Mouse (Mus musculus) layer of hippocampus, adult 8-10 months (tissue): ENCODE results near the gene Llgl2. TPM values are rescaled to one million over a fixed set of nuclear protein-coding genes. Genes with fewer than 3 reads are reported as not detected.

Experiments
- DNase-seq, 2 experiments: peaks; one replicate each; pipeline ENCODE4 v3.0.0; 2022; ENCODE audit warnings: low spot score in 2 of 2
- total RNA-seq, 4 experiments: library from RNA; stranded (reverse); gene quantifications; 2 replicates each; pipeline ENCODE4 v1.2.4; 2022

Llgl2 gene
- total RNA-seq, 4 experiments from 2014 or later = 1.6 to 4.2 (median 2.4) TPM

DNA sequence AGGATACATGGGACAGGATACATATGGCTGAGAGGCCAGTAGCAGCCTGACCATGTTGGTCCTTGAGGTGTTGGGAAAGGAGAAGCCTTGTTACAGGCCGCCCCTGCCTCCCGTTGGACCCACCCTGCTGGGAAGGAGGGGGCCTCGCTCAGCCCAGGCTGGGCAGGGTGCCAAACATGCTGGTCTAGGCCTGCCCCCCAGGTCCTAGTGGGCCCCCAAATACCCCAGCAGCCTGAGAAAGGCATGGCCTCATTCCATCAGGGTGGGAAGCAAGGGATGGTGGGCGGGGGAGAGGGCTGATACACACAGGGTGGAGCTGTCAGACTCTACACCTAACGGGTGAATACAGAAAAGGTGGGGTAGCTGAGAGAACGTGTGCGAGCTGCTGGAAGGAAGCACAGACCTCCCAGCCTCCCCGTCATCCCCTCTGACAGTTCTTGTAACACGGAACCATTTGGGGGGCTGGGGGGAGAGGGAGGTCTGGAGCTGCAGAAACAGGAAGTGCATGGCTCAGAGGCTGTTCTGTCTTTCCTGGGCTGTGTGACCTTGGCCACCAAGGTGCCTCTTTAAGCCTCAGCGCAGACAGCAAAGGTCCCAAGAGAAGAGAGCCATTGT lies 15.0 kb upstream of the Llgl2 start:
- no peak for DNase-seq

DNA sequence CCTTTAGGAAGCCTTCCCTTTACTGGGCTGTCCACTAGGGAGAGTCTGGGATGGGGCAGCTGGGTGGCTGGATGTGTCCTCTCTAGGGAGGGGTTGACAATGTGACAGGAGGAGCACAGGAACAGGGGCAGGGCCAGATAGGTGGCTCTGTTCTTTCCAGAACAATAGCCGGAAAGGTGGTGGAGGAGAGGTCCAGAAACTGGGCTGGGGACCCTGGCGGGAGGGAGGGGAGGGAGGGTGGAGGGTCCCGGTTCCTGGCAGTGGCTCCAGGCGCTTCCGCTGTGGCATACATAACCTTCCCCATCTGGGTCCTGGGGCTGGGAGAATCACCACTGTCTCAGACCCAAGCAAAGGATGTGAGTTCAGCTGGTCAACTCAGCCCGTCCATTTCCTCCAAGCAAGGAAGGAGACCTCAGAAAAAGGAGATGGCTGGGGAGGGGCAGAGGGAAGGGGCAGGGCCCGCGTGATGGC lies 14.5 kb upstream of the Llgl2 start:
- DNase-seq = no peak

GRCm38 (mm10) chr11:115810377-115810776 lies 13.5 kb upstream of the Llgl2 start:
- DNase-seq = no peak

GRCm38 (mm10) chr11:115811381-115812093 lies 12.3 kb upstream of the Llgl2 start:
- DNase-seq = no peak

GRCm38 (mm10) chr11:115812095-115812494 lies 11.8 kb upstream of the Llgl2 start:
- no peak for DNase-seq

DNA sequence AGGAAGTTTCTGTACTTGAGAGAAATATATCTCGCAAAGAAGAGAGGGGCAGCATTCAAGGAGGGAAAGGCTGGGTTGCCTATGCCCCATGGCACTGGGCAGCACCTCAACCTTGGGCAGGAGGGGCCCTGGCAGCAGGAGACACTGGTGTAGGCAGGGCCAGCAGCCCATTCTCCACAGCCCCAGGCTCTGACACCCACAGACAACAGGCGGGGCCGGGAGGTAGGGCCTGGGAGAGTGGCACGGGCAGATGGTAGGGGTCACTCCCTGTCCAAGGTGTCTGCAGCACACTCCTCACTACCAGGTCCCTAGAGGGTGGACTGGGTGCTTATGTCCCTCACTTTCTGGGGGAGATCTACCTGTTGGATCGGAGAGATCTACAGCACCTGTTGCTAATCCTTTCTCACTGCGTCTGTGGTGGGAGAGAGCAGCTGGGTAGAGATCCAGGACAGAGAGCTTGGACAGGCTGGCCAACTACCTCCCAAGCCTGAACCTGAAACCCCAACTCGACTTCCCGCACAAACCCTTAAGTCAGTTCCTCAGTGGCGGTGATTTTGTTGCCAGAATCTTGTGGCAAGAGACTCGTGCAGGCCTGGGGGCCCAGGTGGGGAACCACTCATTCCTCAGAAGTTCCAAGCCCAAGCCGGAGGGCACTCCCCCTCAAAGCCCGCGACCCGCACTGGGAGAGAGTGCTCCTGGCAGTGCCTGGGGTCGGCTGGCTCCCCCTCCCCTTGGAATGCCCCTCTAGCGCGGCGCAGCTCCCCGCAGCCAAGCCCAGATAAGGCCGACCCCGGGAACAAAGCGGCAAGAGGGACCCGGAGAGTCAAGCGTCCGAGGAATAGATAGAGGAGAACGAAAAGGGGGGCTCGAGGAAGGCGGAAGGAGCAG lies 11.1 kb upstream of the Llgl2 start:
- DNase-seq = no peak

DNA sequence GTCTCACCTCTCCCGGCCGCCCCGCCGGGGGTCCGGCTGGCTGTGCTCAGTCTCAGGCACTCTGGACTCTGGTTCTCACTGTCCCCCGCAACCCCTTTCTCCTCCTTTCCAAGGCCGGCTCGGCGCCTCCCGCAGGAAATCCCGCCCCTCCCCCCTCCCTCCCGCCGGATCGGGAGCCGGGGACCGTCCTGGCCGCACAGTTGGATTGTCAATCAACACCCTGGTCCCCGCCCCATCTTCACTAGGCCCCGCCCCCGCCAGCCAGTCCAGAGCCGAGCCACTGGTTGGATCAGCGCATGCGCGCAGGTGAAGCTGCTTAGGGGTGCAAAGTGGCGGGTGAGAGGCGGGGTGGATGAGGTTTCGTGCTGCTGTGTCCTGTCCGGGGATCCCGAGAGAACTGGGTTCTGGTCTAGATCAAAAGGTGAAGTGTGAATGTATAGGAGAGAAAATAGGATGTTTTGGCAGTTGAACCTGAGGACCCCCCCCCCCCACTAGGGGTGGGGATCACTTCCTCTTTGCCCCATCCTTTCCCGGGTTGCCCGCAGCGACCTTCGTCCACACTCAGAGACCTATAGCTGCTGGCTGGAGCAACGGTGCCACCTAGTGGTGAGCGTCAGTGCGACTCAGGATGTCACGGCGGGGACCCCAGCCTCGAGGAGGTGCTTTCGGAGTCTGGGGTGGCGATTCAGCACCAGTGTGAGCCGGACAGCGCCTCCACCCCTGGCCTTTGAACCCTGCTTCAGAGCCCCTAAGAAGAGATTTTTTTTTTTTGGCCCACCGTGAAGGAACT lies 10.1 kb upstream of the Llgl2 start, which contains the start of gene Caskin2:
Gene Caskin2 (minus strand): TSS at position 133 of the 790 bp plus-strand sequence.
- peak; percentile 87 to 90 for DNase-seq

GRCm38 (mm10) chr11:115814605-115815450 lies 9.0 kb upstream of the Llgl2 start, which contains the start of gene Tsen54:
TSS of gene Tsen54 (plus strand) at chr11:115814724.
- DNase-seq = peak in 1 of 2 experiments; percentile 74

GRCm38 (mm10) chr11:115817331-115817730 lies 6.5 kb upstream of the Llgl2 start:
- DNase-seq = no peak

DNA sequence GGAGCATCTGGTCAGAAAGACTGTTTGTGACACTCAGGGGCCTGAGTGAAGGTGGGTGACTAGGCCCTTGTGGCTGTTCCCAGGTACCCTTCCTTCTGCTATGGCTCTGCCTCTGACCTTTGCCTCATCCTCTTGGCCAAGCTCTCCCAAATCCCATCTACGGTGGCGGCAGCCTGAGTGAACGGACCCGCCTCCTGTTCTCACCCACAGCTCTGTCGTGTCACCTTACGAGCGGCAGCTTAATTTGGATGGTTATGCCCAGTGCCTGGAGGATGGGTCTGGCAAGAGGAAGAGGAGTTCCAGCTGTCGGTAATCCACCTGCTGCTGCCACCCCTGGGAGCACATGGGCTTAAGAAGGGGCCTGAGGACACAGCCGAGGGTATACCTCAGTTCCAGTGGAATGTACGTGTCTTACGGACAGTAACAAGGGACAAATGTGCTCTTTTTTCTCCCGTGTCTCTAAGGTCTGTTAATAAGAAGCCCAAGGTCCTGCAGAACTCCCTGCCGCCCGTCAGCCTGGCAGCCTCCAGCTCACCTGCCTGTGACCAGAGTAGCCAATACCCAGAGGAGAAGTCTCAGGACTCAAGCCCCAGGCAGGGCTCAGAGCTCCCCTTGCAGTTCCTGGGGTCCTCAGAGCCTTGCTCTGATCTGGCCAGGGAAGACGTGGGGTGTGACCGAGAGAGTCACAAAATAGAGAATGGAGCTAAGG lies 3.8 kb upstream of the Llgl2 start:
- no peak for DNase-seq

DNA sequence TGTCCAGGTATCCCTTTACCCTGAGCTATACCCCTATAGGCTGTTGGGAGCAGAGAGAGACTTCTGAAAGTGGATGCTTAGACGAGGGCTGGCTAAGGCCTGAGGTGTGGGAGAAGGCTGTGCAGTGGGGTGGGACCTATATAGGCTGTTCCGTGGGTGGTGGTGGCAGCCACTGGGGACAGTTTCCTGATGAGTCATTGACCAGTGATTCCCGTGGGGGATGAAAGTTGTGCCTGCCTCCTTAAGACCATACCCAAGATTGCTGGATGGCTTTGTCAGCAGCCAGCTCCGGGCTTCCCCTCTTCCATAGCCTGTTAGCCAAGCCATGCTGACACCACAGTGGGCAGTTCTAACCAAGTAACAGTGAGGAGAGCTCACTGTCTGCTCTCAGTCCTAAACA lies 2.8 kb upstream of the Llgl2 start:
- no peak for DNase-seq

- DNase-seq = no peak
Measured at GRCm38 (mm10) chr11:115824813-115825212, 964 bp downstream of the Llgl2 start.

- DNase-seq = no peak
Measured at GRCm38 (mm10) chr11:115826487-115826886, 2.6 kb downstream of the Llgl2 start.

GRCm38 (mm10) chr11:115827624-115828023 lies 3.8 kb downstream of the Llgl2 start:
- DNase-seq = no peak

DNA sequence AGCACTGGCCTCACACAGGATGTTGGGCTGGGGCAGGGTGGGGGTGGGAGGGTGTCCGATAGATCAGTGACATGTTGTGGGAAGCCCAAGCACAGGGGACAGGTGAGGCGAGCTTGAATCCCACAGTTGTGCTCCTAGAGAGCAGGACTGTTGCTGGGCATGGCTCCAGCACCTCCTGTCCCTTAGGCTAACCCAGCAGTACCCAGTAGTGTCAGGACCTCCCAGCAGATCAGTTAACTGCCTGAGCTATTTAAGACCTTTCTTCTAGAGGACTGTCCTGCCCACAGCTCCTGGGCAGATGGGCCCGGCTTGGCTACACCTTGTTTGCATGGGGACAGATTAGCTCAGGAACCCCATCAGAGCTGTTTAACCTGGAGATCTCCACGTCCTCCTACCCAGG lies 5.2 kb downstream of the Llgl2 start:
- no peak for DNase-seq

DNA sequence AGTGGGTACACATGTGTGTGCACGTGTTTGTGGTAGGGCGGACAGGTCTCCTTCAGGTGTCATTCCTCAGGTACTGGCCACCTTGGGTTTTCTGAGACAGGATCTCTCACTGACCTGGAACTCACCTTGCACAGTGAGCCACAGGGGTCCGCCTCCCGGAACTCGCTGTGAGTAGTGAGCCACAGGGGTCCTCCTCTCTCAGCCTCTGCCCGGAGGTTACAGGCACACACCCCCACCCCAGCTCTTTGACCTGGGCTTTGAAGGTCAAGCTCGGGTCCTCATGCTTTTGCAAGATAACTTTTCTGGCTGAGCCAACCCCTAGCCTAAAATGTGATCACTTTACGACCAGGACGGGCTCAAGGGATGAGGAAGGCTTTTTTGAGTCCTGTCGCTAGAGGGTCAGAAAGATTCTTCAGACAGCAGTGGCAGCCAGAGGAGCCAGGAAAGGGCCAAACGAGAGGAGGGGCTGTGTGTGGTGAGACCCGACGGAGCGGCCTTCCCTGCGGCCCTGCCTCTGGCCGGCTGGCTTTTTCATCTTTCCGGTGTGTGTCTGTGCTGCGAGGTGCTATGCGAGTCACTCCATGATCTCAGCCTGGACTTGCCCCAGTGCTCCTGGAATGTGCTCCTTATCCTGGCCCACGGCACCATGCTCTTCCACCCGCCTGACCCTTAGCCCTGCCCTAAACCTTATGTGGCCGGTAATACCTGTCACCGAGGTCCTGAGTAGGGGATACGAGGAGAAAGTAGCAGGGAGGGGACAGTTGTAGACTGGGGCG lies 6.9 kb downstream of the Llgl2 start:
- DNase-seq = no peak

DNA sequence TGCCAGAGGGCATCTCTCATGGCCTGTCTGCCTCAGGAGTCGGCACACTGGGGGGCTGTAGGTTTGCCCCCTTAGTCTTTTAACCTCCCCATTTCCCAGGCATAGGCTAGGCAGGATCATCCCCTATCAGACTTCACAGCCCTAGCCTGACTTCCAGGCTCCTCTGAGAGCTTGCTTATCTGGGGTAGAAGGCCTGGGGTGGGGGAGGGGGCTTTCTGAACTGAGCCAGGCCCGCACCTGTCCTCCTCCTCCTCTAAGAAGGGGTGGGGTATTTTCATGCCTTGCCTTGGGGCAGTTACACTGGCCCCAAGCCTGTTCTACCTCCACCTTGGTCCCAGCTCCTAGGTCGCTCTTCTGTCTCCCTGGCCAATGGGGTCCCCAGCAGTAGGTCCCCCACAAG lies 7.7 kb downstream of the Llgl2 start:
- DNase-seq = no peak

DNA sequence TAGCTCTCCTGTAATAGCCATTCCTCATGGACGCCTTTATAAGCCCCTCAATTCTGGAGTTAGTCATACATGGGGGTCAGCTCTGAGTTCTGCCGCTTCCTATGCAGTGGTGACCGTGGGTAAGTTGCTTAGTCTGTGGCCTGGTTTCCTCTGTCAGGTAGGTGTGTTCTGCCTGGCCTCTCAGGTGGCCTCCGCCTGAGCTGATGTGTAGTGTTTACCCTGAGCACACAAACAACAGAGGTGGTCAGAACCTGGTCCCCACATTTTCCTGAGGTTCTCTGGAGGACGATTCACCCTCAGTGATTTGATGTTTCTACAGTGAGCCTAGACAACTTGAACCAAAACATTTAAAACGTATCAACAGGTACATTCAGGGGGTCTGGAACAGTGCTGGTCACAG lies 8.2 kb downstream of the Llgl2 start:
- no peak for DNase-seq

DNA sequence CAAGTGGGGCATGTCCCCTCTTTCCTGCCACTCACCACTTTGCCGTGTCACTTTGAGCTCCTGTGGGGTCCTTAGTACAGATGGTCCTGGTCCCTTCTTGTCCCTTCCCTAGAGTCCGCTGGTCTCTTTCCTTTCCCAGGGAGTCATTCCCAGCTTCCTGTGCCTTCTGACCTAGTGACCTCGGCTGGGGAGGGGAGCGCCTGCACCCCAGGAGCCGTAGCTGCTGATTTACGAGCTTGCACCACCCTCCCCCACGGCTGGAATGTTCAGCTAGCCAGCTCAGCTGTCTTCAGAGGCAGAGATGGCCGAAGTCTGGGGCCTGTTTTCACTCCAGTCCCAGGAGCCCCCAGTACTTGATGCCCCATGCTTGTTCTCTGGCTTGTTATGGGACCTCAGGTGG lies 8.7 kb downstream of the Llgl2 start:
- DNase-seq = no peak
